Mouse (Mus musculus): ENCODE results near the gene Fignl2. TPM values are rescaled to one million over a fixed set of nuclear protein-coding genes. Genes with fewer than 3 reads are reported as not detected.

Gene Fignl2
- total RNA-seq, 2 experiments from 2014 or later, result 1.1 to 1.2 TPM

- DNase-seq, result no peak
These were observed 67.0 kb downstream of the Fignl2 start for GRCm38 (mm10) chr15:101011352-101011751.

DNA sequence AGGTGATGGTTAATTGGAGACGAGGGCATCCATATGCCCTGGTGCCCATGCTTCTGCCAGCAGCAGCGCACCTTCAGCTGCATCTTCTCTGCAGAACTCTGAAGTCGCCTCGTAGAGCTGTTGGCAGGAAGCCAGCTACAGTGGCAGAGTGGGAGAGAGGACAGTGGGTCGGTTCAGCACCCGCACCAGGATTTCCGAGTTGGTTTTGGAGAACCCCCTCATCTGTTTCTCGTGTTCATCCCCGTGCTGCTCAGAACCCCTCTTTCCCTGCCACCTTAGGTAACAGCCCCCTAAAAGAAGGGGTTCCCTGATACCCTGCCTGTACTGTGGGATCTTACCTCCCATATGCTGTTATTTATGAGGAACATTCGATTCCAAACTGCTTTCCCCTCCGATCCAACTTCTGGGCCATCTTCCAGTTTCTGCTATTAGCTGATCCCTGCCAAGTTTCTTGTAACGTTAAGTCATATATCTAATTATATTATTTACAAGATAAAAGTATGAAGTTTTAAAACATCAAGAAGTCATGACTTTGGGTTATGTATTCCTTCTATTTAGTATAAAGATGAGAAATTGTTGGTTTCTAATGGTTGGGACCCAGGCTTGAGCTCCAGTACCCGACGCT, 69.9 kb downstream of the Fignl2 start:
- no peak for DNase-seq

DNA sequence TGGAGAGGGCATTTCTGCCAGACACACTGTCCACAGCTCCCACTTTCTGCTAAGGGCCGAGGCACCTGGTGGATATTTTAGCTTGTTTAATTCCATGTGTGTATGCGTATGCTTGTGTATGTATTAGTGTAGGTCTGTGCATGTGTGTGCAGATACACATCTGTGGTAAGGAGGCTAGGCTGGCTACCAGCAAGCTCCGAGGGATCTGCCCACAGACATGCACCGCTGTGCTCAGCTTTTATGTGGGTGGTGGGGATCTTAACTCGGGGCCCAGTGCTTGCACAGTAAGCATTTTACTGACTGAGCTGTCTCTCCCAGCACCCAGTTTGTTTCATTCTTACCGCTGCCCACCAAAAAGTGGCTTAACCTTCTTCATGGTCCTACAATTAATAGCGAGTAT, 71.1 kb downstream of the Fignl2 start:
- no peak for DNase-seq

DNA sequence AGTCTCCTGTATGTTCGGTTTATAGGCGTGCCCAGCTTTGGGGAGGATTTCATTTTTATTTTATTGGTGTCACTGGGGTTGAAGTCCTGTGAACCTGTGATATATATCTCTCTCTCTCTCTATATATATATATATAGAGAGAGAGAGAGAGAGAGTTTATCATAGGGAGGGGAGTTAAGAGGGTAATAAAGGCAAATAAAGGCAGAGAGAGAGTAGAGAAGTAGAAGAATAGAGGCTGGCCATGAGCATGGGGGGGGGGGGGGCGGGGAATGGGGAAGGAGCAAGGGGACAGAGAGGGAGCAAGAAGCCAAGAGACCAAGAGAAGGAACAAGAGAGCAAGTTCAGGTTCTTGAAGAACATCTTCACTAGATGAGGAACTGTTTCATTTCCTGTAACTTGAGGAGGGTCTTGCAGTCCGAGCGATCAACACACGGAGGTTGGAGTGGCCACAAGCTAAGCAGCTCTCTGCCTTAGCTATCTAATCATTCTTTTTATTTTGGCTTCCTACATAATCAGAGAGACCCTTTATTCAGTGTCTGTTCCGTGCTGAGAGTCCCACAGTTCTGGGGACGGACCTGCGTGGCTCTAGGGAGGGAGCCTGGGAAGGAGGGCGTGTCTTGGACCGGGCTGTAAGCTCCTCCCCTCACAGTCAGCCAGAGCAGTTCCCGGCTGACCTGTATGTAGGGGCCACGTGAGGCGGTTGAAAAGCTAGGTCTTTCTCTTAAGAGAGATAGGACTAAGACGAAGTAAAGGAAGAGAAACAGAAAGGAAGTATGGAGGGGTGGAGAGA, 71.9 kb downstream of the Fignl2 start:
- DNase-seq, result peak; percentile 56 to 60

GRCm38 (mm10) chr15:101005717-101006116, 72.7 kb downstream of the Fignl2 start:
- no peak for DNase-seq

DNA sequence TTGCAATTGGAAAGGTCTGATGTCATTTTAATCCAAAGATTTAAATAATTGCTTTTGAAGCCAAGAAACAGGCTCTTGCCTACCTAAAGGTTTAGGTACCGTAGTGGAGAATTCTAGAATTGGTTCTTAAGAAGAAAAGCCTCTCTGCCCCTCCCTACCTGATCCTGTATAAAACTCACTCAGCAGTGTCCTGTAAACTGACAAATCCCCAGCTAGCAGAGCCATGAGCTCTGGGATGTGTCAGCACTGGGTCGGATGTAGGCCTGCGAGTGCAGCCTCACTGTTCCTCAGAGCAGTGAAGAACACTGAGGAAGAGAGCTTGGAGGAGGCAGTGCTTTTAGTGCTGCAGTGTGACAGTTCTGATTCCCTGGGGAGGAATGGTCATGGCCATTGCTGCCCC, 73.8 kb downstream of the Fignl2 start:
- DNase-seq, result no peak

DNA sequence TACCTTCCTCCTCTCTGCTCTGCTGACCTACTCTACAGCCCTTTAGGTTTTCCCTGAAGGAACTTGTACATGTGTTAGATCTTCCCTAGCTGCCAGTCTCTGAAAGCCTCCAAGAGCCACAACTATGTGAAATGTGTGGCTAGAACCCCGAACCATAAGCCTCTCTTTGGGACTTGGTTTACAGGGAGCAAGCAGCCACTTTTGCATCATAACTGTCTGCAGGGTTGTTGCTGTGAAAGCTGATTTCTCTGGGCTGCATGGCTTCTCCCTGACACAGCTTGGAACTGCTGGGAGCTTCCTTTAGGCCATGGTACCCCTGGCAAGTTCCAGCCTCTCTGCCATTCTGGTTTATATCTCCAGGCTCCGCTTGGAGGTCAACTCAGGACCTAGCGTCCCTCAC, 75.9 kb downstream of the Fignl2 start:
- no peak for DNase-seq

DNA sequence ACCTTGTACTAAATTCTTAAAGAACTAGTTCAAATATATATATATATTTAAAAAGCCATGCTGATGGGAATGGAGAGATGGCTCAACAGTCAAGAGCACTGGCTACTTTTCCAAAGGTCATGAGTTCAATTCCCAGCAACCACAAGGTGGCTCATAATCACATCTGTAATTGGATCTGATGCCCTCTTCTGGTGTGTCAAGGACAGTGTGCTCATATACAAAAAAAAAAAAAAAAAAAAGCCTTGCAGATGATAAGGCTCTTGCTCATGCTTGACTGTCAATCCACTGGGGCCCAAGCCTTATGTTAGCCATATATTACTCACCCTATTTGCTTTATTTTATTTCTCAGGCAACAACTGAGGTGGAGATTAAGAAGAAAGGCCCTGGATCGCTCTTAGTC, 76.7 kb downstream of the Fignl2 start:
- no peak for DNase-seq

Other genes starting within 250 kb of the Fignl2 start
- gene Scn8a, start 208.7 kb downstream of the Fignl2 start, total RNA-seq (2021), result not detected
- not detected for gene Gm47841, start 31.2 kb downstream of the Fignl2 start, total RNA-seq (2021)
- gene Ankrd33, start 37.2 kb upstream of the Fignl2 start, total RNA-seq (2021), result not detected
- 10 to 100 TPM; 26.5 to 27.9 TPM for gene Acvrl1, start 50.0 kb upstream of the Fignl2 start, total RNA-seq (2021)
- 10 to 100 TPM in 1 of 2 experiments, 1 to 10 TPM in 1; 9.8 to 10.3 TPM for gene Acvr1b, start 95.5 kb upstream of the Fignl2 start, total RNA-seq (2021)
- 1 to 10 TPM; 8.7 to 9.7 TPM for gene Grasp, start 145.6 kb upstream of the Fignl2 start, total RNA-seq (2021)
- 10 to 100 TPM in 1 of 2 experiments, 1 to 10 TPM in 1; 7.7 to 10.5 TPM for gene Nr4a1, start 175.7 kb upstream of the Fignl2 start, total RNA-seq (2021)
- gene Atg101, start 205.7 kb upstream of the Fignl2 start, total RNA-seq (2021), result 10 to 100 TPM; 20.0 to 21.3 TPM
- 1 to 10 TPM in 1 of 2 experiments, under 1 TPM in 1; 0.69 to 1.1 TPM for gene 6030408B16Rik, start 214.6 kb upstream of the Fignl2 start, total RNA-seq (2021)